Mouse (Mus musculus): ENCODE measurements around the gene Tbc1d2b. TPM values are rescaled to one million over a fixed set of nuclear protein-coding genes. Genes with fewer than 3 reads are reported as not detected.

The Tbc1d2b gene
- total and polyA plus RNA-seq, 2 experiments: 14.1 to 16.9 TPM

- peaks cover 39% of the 10 kb centered on the region for H3K4me1 ChIP-seq (ENCODE audit: control insufficient read depth, insufficient read depth, low read length)
- TF ChIP-seq CTCF (IDR thresholded peaks at IDR 0.05; ENCODE audit: low read depth, low read length): no peak
- TF ChIP-seq POLR2A (IDR thresholded peaks at IDR 0.05; ENCODE audit: extremely low read depth, insufficient read depth, low read length): no peak
- peak overlapping the region; percentile 69 for H3K27ac ChIP-seq (replicated peaks; ENCODE audit: insufficient read depth, low read depth, low read length)
- peak; percentile 75 for DNase-seq (ENCODE audit: extremely low read depth, low read depth, low spot score)
- H3K4me3 ChIP-seq (ENCODE audit: insufficient read depth, low read depth, low read length): no peak overlapping the region
- H3K27me3 ChIP-seq (ENCODE audit: control insufficient read depth, insufficient read depth, low read length): no peaks in the 10 kb centered on the region
- peaks cover 13% of the 10 kb centered on the region for H3K36me3 ChIP-seq (ENCODE audit: control insufficient read depth, insufficient read depth, low read length)
- 57% methylated on average over 2 of the region's 2 CpGs for WGBS
- H3K9ac ChIP-seq (ENCODE audit: low read depth, low read length): no peak overlapping the region
- H3K79me2 ChIP-seq (ENCODE audit: control insufficient read depth, insufficient read depth, low read length): peaks cover 37% of the 10 kb centered on the region; the same call in 1 of the 2 replicates
These were observed 17.4 kb downstream of the Tbc1d2b start for GRCm38 (mm10) chr9:90253181-90253580.

- peak; percentile 96 for DNase-seq (ENCODE audit: extremely low read depth, low read depth, low spot score)
- no peak for TF ChIP-seq CTCF (IDR thresholded peaks at IDR 0.05; ENCODE audit: low read depth, low read length)
- no peak for TF ChIP-seq POLR2A (IDR thresholded peaks at IDR 0.05; ENCODE audit: extremely low read depth, insufficient read depth, low read length)
- peaks cover 34% of the 10 kb centered on the region for H3K4me1 ChIP-seq (ENCODE audit: control insufficient read depth, insufficient read depth, low read length)
- H3K27me3 ChIP-seq (ENCODE audit: control insufficient read depth, insufficient read depth, low read length): no peaks in the 10 kb centered on the region
- H3K9ac ChIP-seq (ENCODE audit: low read depth, low read length): no peak overlapping the region
- peak overlapping the region; percentile 69 for H3K27ac ChIP-seq (replicated peaks; ENCODE audit: insufficient read depth, low read depth, low read length)
- WGBS: 40% methylated on average over 13 of the region's 13 CpGs
- H3K36me3 ChIP-seq (ENCODE audit: control insufficient read depth, insufficient read depth, low read length): peaks cover 19% of the 10 kb centered on the region
- no peak overlapping the region for H3K4me3 ChIP-seq (ENCODE audit: insufficient read depth, low read depth, low read length)
- peaks cover 25% of the 10 kb centered on the region for H3K79me2 ChIP-seq (ENCODE audit: control insufficient read depth, insufficient read depth, low read length)
These were observed 19.4 kb downstream of the Tbc1d2b start for GRCm38 (mm10) chr9:90250964-90251750.

GRCm38 (mm10) chr9:90250141-90250775 lies 20.3 kb downstream of the Tbc1d2b start:
- Histone ChIP-seq H3K9ac (ENCODE audit: low read depth, low read length) (0 out of 2 replicates have a peak overlapping the region, but pooled peaks have one; percentile 3), H3K4me3 (ENCODE audit: insufficient read depth, low read depth, low read length) (no peak overlapping the region), H3K36me3 (ENCODE audit: control insufficient read depth, insufficient read depth, low read length) (peaks cover 22% of the 10 kb centered on the region), H3K27ac (replicated peaks; ENCODE audit: insufficient read depth, low read depth, low read length) (peak overlapping the region; percentile 14), H3K79me2 (ENCODE audit: control insufficient read depth, insufficient read depth, low read length) (peaks cover 25% of the 10 kb centered on the region), H3K27me3 (ENCODE audit: control insufficient read depth, insufficient read depth, low read length) (no peaks in the 10 kb centered on the region), H3K4me1 (ENCODE audit: control insufficient read depth, insufficient read depth, low read length) (peaks cover 34% of the 10 kb centered on the region)
- no peak for DNase-seq (ENCODE audit: extremely low read depth, low read depth, low spot score)
- no peak for TF ChIP-seq POLR2A (IDR thresholded peaks at IDR 0.05; ENCODE audit: extremely low read depth, insufficient read depth, low read length)
- no peak for TF ChIP-seq CTCF (IDR thresholded peaks at IDR 0.05; ENCODE audit: low read depth, low read length)
- 41% methylated on average over 5 of the region's 5 CpGs for WGBS

GRCm38 (mm10) chr9:90249036-90249435 lies 21.6 kb downstream of the Tbc1d2b start:
- peaks cover 22% of the 10 kb centered on the region for H3K79me2 ChIP-seq (ENCODE audit: control insufficient read depth, insufficient read depth, low read length)
- H3K27me3 ChIP-seq (ENCODE audit: control insufficient read depth, insufficient read depth, low read length): no peaks in the 10 kb centered on the region
- H3K4me3 ChIP-seq (ENCODE audit: insufficient read depth, low read depth, low read length): no peak overlapping the region
- H3K36me3 ChIP-seq (ENCODE audit: control insufficient read depth, insufficient read depth, low read length): peaks cover 22% of the 10 kb centered on the region
- no peak for DNase-seq (ENCODE audit: extremely low read depth, low read depth, low spot score)
- H3K9ac ChIP-seq (ENCODE audit: low read depth, low read length): no peak overlapping the region
- WGBS: 99% methylated on average over 2 of the region's 2 CpGs
- TF ChIP-seq POLR2A (IDR thresholded peaks at IDR 0.05; ENCODE audit: extremely low read depth, insufficient read depth, low read length) (no peak), CTCF (IDR thresholded peaks at IDR 0.05; ENCODE audit: low read depth, low read length) (no peak)
- peaks cover 34% of the 10 kb centered on the region for H3K4me1 ChIP-seq (ENCODE audit: control insufficient read depth, insufficient read depth, low read length)
- no peak overlapping the region for H3K27ac ChIP-seq (replicated peaks; ENCODE audit: insufficient read depth, low read depth, low read length)

- no peak overlapping the region for H3K9ac ChIP-seq (ENCODE audit: low read depth, low read length)
These were observed 22.3 kb downstream of the Tbc1d2b start for GRCm38 (mm10) chr9:90248326-90248725.

More at GRCm38 (mm10) chr9:90248326-90248725, 22.3 kb downstream of the Tbc1d2b start:
- 88% methylated on average over 7 of the region's 7 CpGs for WGBS
- Histone ChIP-seq H3K79me2 (ENCODE audit: control insufficient read depth, insufficient read depth, low read length) (peaks cover 25% of the 10 kb centered on the region), H3K27ac (replicated peaks; ENCODE audit: insufficient read depth, low read depth, low read length) (no peak overlapping the region), H3K4me3 (ENCODE audit: insufficient read depth, low read depth, low read length) (no peak overlapping the region), H3K4me1 (ENCODE audit: control insufficient read depth, insufficient read depth, low read length) (peaks cover 32% of the 10 kb centered on the region), H3K27me3 (ENCODE audit: control insufficient read depth, insufficient read depth, low read length) (no peaks in the 10 kb centered on the region), H3K36me3 (ENCODE audit: control insufficient read depth, insufficient read depth, low read length) (peaks cover 22% of the 10 kb centered on the region)
- TF ChIP-seq POLR2A (IDR thresholded peaks at IDR 0.05; ENCODE audit: extremely low read depth, insufficient read depth, low read length): no peak
- no peak for TF ChIP-seq CTCF (IDR thresholded peaks at IDR 0.05; ENCODE audit: low read depth, low read length)
- DNase-seq (ENCODE audit: extremely low read depth, low read depth, low spot score): no peak

All from liver, adult 2 months (tissue).